Mouse (Mus musculus): Measurements from ENCODE around the gene Dgat2.

The Dgat2 gene

DNA sequence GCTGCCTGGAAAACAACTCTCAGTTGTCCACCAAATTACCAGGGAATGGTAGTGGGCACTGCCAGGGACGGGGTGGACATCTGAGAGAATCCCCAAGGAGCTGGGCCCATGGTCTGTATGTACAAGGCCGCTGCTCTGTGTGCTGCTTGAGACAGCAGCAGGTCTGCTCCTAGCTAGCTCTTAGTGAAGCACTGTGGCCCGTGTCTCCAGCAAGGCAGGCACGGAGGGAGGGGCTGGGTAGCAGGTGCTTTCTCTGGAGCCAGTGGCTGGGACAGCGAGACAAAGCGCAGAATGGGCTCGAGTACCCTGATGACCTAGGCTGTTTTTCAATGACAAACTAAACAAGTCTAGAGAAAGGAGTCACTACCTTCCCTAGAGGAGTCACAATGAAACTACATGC, 21.5 kb downstream of the Dgat2 start:
- no peak for DNase-seq

DNA sequence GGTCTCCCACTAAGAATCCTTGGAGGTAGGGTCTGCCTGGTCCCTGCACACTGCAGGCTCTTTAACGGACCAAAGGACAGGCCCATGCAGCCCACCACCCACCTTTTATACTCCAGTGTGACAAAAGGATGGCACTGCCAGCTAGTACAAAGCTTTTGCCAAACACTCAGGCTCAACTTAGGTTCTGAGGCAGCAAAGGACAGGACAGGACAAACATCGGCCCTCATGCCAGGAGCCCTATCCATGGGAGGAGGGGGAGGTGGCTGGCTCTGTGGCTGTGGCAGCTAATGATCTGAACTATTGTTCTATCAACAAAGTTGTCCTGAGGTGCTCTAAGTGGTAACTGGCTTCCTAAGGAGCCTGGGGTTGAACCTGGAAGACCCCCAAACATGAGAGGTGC, 23.1 kb downstream of the Dgat2 start:
- DNase-seq, result no peak

- no peak for DNase-seq
These were observed 23.6 kb downstream of the Dgat2 start for GRCm38 (mm10) chr7:99158904-99159303.

DNA sequence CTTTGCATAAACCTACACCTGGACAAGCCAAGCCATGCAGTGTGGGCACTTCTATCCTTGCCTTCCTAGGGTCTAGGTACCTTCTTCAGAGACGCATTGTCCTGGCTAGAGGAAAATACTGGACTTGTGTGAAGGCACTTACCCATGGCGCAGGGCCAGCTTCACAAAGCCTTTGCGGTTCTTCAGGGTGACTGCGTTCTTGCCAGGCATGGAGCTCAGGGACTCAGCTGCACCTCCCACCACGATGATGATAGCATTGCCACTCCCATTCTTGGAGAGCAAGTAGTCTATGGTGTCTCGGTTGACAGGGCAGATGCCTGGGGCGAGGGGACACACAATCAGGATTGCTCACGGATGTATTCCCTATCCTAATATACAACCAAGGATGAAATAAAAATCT, 24.5 kb downstream of the Dgat2 start:
- no peak for DNase-seq

- no peak for DNase-seq
These were observed 25.8 kb downstream of the Dgat2 start for GRCm38 (mm10) chr7:99156737-99157136.

- peak; percentile 61 to 74 for DNase-seq
These were observed 26.9 kb downstream of the Dgat2 start for GRCm38 (mm10) chr7:99155311-99156289.

- DNase-seq, result no peak
These were observed 27.8 kb downstream of the Dgat2 start for GRCm38 (mm10) chr7:99154648-99155151.

DNA sequence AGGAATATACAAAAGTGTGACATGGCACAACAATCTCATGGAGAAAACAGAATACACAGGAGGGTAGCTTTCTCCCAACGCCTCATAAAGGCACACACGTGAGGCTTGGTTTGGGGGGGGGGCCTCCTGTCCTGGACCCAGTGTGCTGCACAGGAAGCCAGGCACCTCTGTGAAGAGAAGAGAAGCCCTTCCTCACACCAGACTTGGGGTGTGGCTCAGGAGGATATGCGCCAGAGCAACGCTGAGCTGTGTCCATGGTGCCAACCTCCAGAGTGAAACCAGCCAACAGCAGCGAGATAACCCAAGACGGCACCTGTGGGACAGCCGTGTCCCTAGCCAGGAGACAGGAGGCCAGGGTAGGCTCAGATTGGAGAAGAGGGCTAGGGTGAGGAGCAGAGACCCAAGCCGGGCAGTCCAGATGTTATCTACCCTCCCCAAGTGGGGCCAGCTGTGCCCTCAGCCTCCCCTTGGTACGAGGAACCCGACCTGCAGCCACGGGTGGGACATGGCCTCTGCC, 28.8 kb downstream of the Dgat2 start:
- DNase-seq, result no peak

DNA sequence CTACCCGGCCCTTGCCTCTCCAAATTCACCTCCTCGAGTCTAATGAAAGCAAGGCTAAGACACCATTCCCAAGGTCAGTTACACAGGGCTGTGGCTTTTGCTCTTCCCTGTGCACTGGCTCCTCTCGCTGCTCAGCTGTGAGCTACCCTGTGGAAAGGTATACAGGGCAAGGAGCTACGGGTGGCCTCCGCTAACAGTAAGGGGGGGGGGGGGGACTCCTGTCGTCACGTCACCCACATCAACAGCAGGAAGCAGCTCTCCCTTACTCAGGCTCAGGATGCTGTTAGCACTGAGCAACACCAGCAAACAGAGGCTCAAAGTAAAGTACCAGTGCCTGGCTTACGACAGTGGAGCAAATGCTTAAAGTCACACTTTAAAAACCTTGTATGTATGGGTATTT, 29.8 kb downstream of the Dgat2 start:
- no peak for DNase-seq

DNA sequence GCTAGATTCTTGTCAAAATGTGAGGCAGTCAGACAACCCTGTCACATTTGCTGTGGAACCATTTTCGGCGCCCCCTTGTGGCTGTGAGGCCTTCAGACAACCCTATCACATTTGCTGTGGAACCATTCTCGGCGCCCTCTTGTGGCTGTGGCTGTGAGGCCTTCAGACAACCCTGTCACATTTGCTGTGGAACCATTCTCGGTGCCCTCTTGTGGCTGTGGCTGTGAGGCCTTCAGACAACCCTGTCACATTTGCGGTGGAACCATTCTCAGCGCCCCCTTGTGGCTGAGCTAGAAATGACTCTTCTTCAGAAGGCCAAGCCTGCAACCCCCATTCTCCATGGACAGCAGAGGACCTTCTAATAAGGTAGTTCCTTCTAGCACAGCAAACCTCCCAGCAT, 31.2 kb downstream of the Dgat2 start:
- peak; percentile 93 to 98 for DNase-seq

GRCm38 (mm10) chr7:99149017-99149416, 33.5 kb downstream of the Dgat2 start:
- DNase-seq, result no peak

- DNase-seq, result no peak
These were observed 35.0 kb downstream of the Dgat2 start for GRCm38 (mm10) chr7:99147494-99147893.

- no peak for DNase-seq
These were observed 35.6 kb downstream of the Dgat2 start for GRCm38 (mm10) chr7:99146906-99147305.

DNA sequence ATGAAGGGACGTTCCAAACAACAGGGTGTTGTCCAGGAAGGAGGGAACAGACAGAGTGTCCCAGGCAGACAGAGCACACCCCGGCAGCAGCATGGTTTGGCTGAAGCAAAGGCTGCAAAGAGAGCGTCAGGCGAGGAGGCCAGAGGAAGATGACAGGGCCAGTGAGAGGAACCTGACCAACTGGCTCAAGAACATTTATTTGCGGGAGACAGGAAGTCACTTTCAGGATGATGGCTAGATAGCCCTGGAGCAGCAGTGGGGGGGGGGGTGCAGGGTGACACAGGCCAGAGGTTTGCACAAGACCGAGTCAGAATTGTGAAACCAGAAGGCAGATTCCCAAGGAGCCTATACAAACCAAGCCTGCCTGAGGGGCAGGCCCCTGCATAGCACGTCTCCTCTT, 36.5 kb downstream of the Dgat2 start:
- DNase-seq, result no peak

DNA sequence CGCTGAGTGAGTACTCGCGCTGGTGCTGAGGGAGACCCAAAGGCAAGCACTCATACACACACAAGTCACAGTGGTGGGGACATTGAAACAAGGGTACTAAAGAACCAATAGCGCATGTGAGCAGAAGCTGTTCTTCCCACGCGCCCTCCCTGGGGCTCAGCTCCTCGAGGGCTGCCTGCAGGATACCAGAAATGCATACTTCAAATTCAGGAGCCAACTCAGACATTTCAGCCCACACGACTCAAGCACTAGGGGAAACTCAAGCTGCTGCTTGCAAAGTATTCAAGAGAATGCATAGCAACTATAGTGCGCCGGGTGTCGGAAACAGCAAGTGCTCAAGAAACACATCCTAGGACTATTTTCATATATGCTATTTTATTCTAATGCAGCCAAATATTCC, 37.9 kb downstream of the Dgat2 start:
- no peak for DNase-seq

DNA sequence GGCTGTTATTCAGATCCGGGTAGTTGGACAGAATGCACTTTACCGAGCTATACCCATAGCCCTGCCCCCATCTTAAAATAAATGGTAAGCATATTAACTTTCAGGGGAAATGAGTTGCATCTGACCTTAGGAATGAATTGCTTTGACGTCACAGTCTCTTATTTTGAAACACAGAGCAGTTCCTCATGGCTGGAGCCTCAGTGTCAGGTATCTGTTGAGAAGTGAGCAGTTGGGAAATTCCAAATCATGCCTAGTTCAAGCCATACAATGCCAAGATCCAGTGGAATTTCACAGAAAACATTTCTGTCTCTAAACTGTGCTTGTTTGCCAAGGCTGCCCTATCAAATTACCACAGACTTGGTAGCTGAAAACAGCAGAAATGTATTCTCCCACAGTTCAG, 39.3 kb downstream of the Dgat2 start:
- DNase-seq, result no peak

- no peak for DNase-seq
These were observed 40.5 kb downstream of the Dgat2 start for GRCm38 (mm10) chr7:99141919-99142606.

DNA sequence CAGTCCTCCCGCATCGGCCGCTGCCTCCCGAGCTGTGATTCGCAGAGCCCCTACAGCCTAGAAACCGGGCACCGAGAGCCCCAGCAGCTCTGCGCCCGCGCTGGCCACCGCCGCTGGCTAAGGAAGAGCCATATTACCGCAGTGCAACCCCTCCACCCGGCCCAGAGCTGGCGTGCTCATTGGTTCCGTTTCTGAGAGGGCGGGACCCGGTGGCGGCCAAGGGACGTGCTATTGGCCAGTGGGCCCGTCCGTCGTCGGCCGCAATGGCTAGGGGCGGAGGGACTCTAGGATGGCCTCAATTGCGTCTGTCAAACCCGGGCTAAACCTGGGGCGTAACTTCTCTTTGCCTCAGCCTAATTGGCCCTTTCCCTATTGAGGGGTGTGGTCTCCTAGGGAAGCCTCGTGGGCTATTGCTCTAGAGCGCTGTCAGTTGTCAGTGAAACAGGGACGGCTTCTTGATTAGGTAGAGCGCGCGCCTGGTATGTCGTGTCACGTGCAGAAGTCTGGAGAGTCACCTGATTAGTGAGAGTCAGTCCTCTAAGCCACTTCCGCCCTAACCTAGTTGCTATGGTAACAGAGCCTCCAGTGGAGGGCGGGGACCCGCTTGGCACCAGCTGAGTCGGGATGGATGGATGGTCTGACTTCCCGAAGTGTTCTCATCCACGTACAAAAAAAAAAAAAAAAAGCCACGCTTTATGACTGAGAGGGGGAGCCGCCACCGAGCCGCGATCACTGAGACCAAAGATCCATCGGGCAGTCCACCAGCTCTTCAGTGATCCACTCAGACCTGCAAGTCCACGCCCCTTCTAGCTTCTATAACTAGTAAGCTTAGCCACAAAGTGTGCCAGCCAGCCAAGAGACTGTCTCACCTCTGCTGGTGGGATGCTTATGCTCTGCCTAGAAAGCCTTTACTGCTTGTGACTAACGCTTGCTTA, 41.3 kb downstream of the Dgat2 start, which contains the start of gene Uvrag:
TSS of gene Uvrag (minus strand) at position 158 of the 935 bp plus-strand sequence.
- DNase-seq, result peak; percentile 99 to 100

GRCm38 (mm10) chr7:99140511-99140910, 42.0 kb downstream of the Dgat2 start:
- DNase-seq, result peak in 1 of 2 experiments; percentile 33

GRCm38 (mm10) chr7:99139841-99140491, 42.6 kb downstream of the Dgat2 start:
- DNase-seq, result no peak

GRCm38 (mm10) chr7:99137541-99137940, 45.0 kb downstream of the Dgat2 start:
- no peak for DNase-seq

GRCm38 (mm10) chr7:99136789-99137188, 45.7 kb downstream of the Dgat2 start:
- DNase-seq, result no peak

All from kidney, adult 8-10 months (tissue).